Mouse (Mus musculus) gastrocnemius, postnatal 14 days (tissue): ENCODE data around the gene Wasf2. TPM values are rescaled to one million over a fixed set of nuclear protein-coding genes. Genes with fewer than 3 reads are reported as not detected.
A peak's percentile ranks its signal among the peaks of the same experiment; 100 is the strongest.

Experiments used
- DNase-seq: peaks from one replicate; pipeline ENCODE4 v3.0.0; 2021; ENCODE audit warnings: mixed read lengths
- intact Hi-C: fragments of 180-260 bp; cut with DNase I; formaldehyde crosslinking; loops from one replicate; pipeline ENCODE4 v1.15.1; 2025; ENCODE audit warnings: low total_unique reads
- long read RNA-seq, 2 experiments: library from polyadenylated mRNA; stranded (forward); transcript quantifications; one replicate each; pipeline ENCODE4 v2.0.0; 2021
- total RNA-seq, 2 experiments: library from RNA; stranded (reverse); gene quantifications; 2 replicates each; pipeline ENCODE4 v1.2.3; 2021

The Wasf2 gene
- 10 to 100 TPM; 53.8 to 63.9 TPM for total RNA-seq
- long read RNA-seq, experiment 1, full-length matches to known transcripts, result 4 of 20 reads
- long read RNA-seq, experiment 1, partial matches to known transcripts, result 15 of 20 reads
- long read RNA-seq, experiment 1, other reads (novel, unspliced or antisense), result 1 of 20 reads
- long read RNA-seq, experiment 2, full-length matches to known transcripts, result 1 of 9 reads
- long read RNA-seq, experiment 2, partial matches to known transcripts, result 8 of 9 reads
- long read RNA-seq, experiment 2, other reads (novel, unspliced or antisense), result 0 of 9 reads

DNA sequence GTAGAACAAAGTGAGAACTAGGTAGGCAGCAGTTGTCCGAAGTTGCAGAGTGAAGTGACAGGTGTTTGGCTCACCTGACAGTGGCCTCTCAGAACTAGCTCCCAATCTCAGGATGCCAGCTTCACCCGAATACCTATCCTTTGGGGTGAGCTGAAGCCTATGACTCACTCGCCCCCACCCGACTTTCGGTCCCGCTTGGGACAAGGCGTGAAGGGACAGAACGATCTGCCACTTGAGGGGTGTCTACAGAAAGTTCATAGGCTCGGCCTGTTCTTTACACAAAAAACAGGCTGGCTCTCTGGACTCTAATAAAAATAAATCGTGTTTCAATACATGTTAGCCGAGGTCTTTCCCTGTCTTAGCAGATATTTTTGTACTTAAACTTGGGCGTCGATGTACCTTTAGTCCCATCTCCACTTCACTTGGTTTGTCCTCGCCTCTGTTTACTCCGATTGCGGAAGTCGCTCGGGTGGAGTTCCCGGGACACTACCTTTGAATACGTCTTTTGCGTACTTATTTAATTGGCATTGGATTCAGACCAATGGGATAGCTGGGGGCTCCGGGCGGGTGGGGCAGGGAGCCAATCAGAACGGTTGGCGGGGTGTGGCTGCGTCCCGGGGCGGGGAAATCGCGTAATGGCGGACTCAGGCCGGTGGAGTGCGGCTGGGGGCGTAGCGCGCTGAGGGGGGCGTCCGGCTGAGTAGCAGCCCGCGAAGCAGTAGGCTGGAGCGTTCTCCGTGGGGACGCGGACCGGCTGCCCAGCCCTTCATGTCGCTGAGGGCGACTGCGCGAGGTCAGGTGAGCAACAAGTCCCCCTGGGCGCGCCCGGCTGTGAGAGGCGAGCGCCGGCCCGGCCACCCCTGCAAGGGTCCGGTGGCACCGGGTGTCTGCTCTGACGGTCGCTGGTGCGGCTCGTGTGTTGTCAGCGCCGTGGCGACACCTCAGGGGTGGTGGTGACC lies at the start of gene Wasf2:
TSS of gene Wasf2 (plus strand) at position 575 of the 959 bp plus-strand sequence.
- intact Hi-C loops, result no loop called here
- peak; percentile 91 for DNase-seq

DNA sequence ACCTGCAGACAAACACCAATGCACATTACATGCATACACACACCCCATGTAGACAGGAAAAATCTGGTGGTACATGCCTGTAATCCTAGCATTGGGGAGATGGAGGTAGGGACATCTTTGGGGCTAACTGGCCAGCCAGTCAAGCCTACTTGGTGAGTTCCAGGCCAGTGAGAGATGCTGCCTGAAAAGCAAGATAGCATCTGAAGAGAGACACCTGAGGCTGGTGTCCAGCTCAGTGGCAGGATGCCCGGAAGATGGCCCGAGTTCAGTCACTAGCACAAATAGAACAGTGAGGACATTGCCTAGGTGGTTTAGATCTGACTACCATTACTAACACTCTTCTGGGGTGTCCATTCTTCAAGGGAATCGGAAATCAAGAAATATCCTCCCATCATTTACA lies 49.4 kb upstream of the Wasf2 start:
- intact Hi-C loops, result no loop called here
- no peak for DNase-seq

- intact Hi-C loops, result no loop called here
- DNase-seq, result no peak
Measured at GRCm38 (mm10) chr4:133082216-133082773, 48.0 kb upstream of the Wasf2 start.

- DNase-seq, result peak; percentile 84
- intact Hi-C loops, result no loop called here
Measured at GRCm38 (mm10) chr4:133083991-133084861, 46.1 kb upstream of the Wasf2 start.

- intact Hi-C loops, result no loop called here
- DNase-seq, result peak; percentile 52
Measured at GRCm38 (mm10) chr4:133085011-133085782, 45.1 kb upstream of the Wasf2 start.

DNA sequence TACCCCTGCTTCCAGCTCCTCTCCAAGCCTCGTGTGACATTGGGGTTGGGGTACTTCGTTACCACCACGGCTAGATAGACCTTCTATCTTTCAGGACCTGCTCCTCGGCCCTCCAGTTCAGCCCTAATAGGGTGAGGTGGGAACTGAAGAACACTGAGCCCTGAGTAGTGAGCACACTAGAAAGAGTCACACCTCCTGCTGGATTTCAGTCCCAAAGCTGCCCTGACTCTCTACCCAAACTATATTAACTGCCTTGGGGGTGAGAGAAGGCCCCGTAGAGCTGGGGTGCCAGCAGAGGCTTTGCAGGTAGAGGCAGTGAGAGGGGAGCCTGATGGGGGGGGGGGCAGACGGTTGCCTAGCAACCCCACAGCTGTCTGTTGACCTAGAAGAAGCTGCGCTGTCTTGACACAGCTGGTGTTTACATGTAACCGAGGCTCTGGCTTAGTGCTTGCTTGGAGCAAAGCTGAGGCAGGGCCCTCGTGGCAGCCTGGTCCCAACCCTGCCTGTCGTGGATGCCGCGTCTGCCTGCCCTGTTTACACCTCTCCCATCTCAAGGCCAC lies 44.4 kb upstream of the Wasf2 start:
- intact Hi-C loops, result no loop called here
- DNase-seq, result peak; percentile 58

DNA sequence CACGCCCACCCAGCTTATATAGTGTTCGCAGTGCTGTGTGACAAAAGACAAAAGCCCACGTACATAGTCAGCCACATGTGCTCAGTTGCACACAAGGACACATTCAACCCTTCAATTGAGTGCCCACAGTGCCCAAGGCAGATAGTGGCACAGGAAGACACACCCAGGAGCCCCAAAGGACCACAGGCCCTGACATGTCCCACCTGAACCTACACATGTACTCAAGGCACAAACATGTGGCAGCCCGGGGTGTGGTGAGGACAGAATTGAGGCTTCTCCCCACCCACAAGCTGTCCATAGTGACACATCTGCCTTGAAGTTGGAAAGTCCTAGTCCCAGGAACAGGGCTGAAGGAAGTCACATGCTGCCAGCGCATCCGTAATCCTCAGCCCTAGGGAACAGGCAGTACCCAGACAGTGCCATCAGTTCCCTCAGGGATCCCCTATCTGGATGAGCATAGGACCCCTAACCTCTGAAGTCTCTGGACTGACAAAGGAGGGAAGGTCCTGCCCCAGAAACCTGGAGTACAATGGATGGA lies 43.1 kb upstream of the Wasf2 start:
- intact Hi-C loops, result no loop called here
- no peak for DNase-seq

- intact Hi-C loops, result no loop called here
- DNase-seq, result peak; percentile 62
Measured at GRCm38 (mm10) chr4:133087835-133088234, 42.5 kb upstream of the Wasf2 start.

DNA sequence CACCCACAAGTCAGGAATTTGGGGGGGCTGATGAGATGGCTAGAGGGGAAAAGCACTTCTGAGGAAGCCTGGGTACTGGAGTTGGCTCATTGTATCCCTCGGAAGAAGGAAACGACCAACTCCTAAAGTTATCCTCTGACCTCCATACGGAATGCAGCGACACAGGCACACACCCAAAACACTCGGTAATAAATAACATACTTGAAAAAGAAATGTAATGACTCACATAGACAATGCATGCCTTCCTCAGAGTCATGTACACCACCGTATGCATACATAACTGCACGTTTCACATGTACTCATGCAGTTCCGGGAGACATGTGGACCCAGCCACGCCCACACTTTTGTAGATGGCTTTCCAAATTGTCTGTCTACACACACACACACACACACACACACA lies 41.0 kb upstream of the Wasf2 start:
- intact Hi-C loops, result no loop called here
- DNase-seq, result no peak

GRCm38 (mm10) chr4:133089802-133090201 lies 40.5 kb upstream of the Wasf2 start:
- no peak for DNase-seq
- intact Hi-C loops, result no loop called here

DNA sequence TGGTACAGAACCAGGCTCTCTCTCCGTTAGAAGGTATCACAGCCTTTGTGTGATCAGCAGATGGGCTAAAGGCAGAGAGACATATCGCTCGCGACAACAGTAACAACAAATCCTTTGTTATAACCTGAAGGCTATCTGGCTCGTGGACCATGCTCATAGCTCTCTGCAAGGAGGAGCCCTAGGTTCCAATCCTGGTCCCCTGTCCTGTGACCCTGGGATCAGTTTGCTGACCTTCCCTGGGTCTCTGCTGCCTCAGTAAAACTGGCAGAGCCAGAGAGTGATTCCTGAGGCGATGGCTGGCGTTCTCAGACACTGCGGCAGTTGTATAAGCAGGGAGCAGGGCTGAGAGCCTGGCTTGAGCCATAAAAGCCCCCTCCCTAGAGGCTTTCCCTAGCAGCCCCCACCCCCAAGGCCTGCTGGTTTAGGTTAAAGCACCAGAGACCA lies 40.0 kb upstream of the Wasf2 start:
- DNase-seq, result no peak
- intact Hi-C loops, result no loop called here

GRCm38 (mm10) chr4:133090720-133091458 lies 39.4 kb upstream of the Wasf2 start:
- intact Hi-C loops, result no loop called here
- peak; percentile 49 for DNase-seq

DNA sequence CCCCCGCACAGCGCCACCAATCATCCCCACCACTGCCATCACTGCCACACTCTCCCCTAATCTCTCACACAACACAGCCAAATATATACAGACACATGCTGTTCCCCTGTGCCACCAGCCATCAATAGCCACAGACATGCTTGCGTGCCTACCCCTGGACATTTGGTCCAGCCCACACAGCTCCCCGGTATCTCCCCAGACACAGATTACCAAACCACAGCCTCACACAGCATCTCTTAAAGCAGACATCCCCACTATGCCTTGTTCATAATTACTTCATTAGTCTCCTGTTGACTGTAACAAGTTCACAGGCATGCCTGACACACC lies 38.9 kb upstream of the Wasf2 start:
- intact Hi-C loops, result no loop called here
- no peak for DNase-seq

DNA sequence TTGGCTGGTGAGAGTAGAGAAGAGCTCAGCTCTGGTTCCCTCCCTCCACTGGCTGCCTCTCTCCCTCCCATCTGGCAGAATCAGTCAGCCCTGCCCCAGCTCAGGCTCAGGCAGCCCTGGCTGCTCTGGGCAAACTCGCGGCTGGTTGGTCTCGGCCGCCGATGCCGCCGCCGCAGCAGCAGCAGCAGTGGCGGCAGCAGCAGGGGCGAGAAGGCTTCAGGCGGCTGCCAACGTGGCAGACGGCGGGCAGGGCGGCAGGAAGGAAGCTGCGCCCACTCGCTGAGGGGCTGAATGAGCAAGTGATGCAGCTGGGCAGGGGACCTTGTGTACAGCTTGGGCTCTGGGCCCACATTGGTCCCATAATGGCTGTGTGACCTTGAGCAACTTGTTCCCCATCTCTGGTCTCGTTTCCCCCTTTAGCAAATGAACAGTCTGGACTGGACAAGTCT lies 37.8 kb upstream of the Wasf2 start:
- intact Hi-C loops, result no loop called here
- DNase-seq, result peak; percentile 75

GRCm38 (mm10) chr4:133093056-133093455 lies 37.2 kb upstream of the Wasf2 start:
- intact Hi-C loops, result no loop called here
- DNase-seq, result no peak

- intact Hi-C loops, result no loop called here
- DNase-seq, result no peak
Measured at GRCm38 (mm10) chr4:133093481-133094033, 36.7 kb upstream of the Wasf2 start.

GRCm38 (mm10) chr4:133094255-133094654 lies 36.0 kb upstream of the Wasf2 start:
- no peak for DNase-seq
- intact Hi-C loops, result no loop called here
